Mouse (Mus musculus): ENCODE results near the gene Icos. TPM values are rescaled to one million over a fixed set of nuclear protein-coding genes. Genes with fewer than 3 reads are reported as not detected.

Icos gene
- total RNA-seq (2021) = not detected
- long read RNA-seq, experiment 1 = 0 reads
- long read RNA-seq, experiment 2 = 0 reads

GRCm38 (mm10) chr1:60977641-60978040 is at the start of gene Icos:
Icos (plus strand) TSS chr1:60977927.
- no peak for DNase-seq
- intact Hi-C loops (cut with DNase I) = no loop called here

- DNase-seq = no peak
- intact Hi-C loops (cut with DNase I) = no loop called here
Measured at GRCm38 (mm10) chr1:60929036-60929435, 48.7 kb upstream of the Icos start.

GRCm38 (mm10) chr1:60930397-60930796 is 47.3 kb upstream of the Icos start:
- DNase-seq = no peak
- intact Hi-C loops (cut with DNase I) = no loop called here

GRCm38 (mm10) chr1:60935968-60936581 is 41.7 kb upstream of the Icos start:
- intact Hi-C loops (cut with DNase I) = no loop called here
- DNase-seq = no peak

GRCm38 (mm10) chr1:60936963-60937711 is 40.6 kb upstream of the Icos start:
- intact Hi-C loops (cut with DNase I) = no loop called here

GRCm38 (mm10) chr1:60938256-60938655 is 39.5 kb upstream of the Icos start:
- no peak for DNase-seq
- intact Hi-C loops (cut with DNase I) = no loop called here

More at GRCm38 (mm10) chr1:60936963-60937711, 40.6 kb upstream of the Icos start:
- DNase-seq = no peak

- intact Hi-C loops (cut with DNase I) = no loop called here
- no peak for DNase-seq
Measured at GRCm38 (mm10) chr1:60938974-60939373, 38.8 kb upstream of the Icos start.

- no peak for DNase-seq
- intact Hi-C loops (cut with DNase I) = no loop called here
Measured at GRCm38 (mm10) chr1:60940023-60940422, 37.7 kb upstream of the Icos start.

- DNase-seq = no peak
- intact Hi-C loops (cut with DNase I) = no loop called here
Measured at GRCm38 (mm10) chr1:60940620-60941019, 37.1 kb upstream of the Icos start.

GRCm38 (mm10) chr1:60941056-60942048 is 36.4 kb upstream of the Icos start:
- intact Hi-C loops (cut with DNase I) = no loop called here
- DNase-seq = no peak

- intact Hi-C loops (cut with DNase I) = no loop called here
- no peak for DNase-seq
Measured at GRCm38 (mm10) chr1:60942921-60943320, 34.8 kb upstream of the Icos start.

- intact Hi-C loops (cut with DNase I) = no loop called here
- DNase-seq = no peak
Measured at GRCm38 (mm10) chr1:60945633-60946401, 31.9 kb upstream of the Icos start.

- DNase-seq = no peak
- intact Hi-C loops (cut with DNase I) = no loop called here
Measured at GRCm38 (mm10) chr1:60948112-60948511, 29.6 kb upstream of the Icos start.

GRCm38 (mm10) chr1:60952958-60953357 is 24.8 kb upstream of the Icos start:
- DNase-seq = peak in 1 of 2 experiments; percentile 35
- intact Hi-C loops (cut with DNase I) = loop anchor here (10.0 kb wide), 1 partner anchor 548 kb away; the partner anchor contains the start of gene Abi2

GRCm38 (mm10) chr1:60953686-60954085 is 24.0 kb upstream of the Icos start:
- no peak for DNase-seq
- intact Hi-C loops (cut with DNase I) = loop anchor here (10.0 kb wide), 1 partner anchor 549 kb away; the partner anchor contains the start of gene Abi2

- no peak for DNase-seq
Measured at GRCm38 (mm10) chr1:60954759-60955158, 23.0 kb upstream of the Icos start.

GRCm38 (mm10) chr1:60955186-60955585 is 22.5 kb upstream of the Icos start:
- DNase-seq = no peak
- intact Hi-C loops (cut with DNase I) = loop anchor here (5.0 to 10.0 kb wide), 2 partner anchors 88 to 550 kb away; partner anchors contain the start of gene Abi2

More at GRCm38 (mm10) chr1:60954759-60955158, 23.0 kb upstream of the Icos start:
- intact Hi-C loops (cut with DNase I) = loop anchor here (5.0 to 10.0 kb wide), 2 partner anchors 87 to 550 kb away; partner anchors contain the start of gene Abi2

- DNase-seq = no peak
- intact Hi-C loops (cut with DNase I) = loop anchor here (5.0 to 10.0 kb wide), 2 partner anchors 89 to 551 kb away; partner anchors contain the start of gene Abi2
Measured at GRCm38 (mm10) chr1:60956196-60956595, 21.5 kb upstream of the Icos start.

- DNase-seq = no peak
- intact Hi-C loops (cut with DNase I) = loop anchor here (5.0 to 10.0 kb wide), 2 partner anchors 91 to 553 kb away; partner anchors contain the start of gene Abi2
Measured at GRCm38 (mm10) chr1:60958287-60958686, 19.4 kb upstream of the Icos start.

Measured in gastrocnemius, postnatal 36 days (tissue).